Mouse (Mus musculus) duodenum, adult 2 months (tissue): Measurements from ENCODE around the gene Grasp. TPM values are rescaled to one million over a fixed set of nuclear protein-coding genes. Genes with fewer than 3 reads are reported as not detected.

Experiments used
- polyA plus RNA-seq: library from polyadenylated mRNA; depleted of rRNA; stranded (reverse); fragments of >200 nt; gene quantifications from 2 replicates; pipeline ENCODE4 v1.2.3, GENCODE M21; 2012; ENCODE audit warnings: low replicate concordance; rRNA removed

Grasp gene
- 11.1 and 12.9 TPM in 2 replicates for polyA plus RNA-seq

DNA sequence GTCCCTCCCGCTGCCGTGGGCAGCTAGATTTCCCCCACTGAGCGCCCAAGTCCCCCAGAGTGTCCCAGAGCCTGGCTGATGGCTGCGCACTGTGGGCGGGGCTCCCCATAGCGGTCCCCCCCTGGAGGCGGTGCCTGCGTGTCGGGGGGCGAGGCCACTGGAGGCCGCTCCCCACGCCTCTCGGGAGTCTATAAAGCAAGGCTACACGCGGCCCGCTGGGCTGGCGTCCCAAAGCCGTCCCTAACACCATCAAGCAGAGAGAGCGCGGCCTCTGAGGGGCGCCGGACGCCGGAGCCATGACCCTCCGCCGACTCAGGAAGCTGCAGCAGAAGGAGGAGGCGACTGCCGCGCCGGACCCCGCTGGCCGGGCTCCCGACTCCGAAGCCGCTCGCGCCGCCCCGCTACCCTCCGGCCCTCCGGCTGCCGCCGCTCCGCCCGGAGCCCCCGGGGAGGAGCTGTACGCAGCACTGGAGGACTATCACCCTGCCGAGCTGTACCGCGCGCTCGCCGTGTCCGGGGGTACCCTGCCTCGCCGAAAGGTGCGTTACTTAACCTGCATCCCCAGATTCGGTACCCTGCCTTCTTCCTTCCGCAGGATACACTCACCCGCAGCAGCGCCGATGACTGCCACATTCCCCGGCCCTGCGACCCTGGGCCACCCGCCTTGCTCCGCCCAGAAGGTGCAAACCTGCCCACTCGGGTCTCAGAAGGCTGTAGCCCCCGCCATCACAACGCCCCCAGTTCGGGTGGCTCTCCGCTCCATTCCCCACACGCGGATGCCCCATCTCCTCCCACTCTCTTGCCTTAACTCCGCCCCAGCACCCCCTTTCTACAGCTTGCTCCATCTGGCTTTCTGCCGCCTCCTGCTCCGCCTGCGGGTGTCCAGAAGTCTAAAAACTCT lies at the start of gene Grasp:
TSS of gene Grasp (plus strand) at position 183 of the 901 bp plus-strand sequence.

GRCm38 (mm10) chr15:101253886-101254795 lies 30.2 kb downstream of the Grasp start, which contains the start of gene Nr4a1:
Gene Nr4a1 (plus strand): TSS chr15:101254269.

Other genes starting within 250 kb of the Grasp start
- gene Gm47841, start 176.8 kb upstream of the Grasp start, polyA plus RNA-seq = 0.15 and 0.26 TPM in 2 replicates
- gene Fignl2, start 145.6 kb upstream of the Grasp start, polyA plus RNA-seq = 4.2 and 8.4 TPM in 2 replicates
- gene Ankrd33, start 108.4 kb upstream of the Grasp start, polyA plus RNA-seq = not detected in 2 replicates
- 16.0 and 24.8 TPM in 2 replicates for gene Acvrl1, start 95.7 kb upstream of the Grasp start, polyA plus RNA-seq
- gene Acvr1b, start 50.1 kb upstream of the Grasp start, polyA plus RNA-seq = 34.6 and 37.8 TPM in 2 replicates
- gene Nr4a1, start 30.1 kb downstream of the Grasp start, polyA plus RNA-seq = 7.1 and 11.9 TPM in 2 replicates
- gene Atg101, start 60.1 kb downstream of the Grasp start, polyA plus RNA-seq = 23.4 and 25.2 TPM in 2 replicates
- 0.07 and 0.27 TPM in 2 replicates for gene 6030408B16Rik, start 69.0 kb downstream of the Grasp start, polyA plus RNA-seq
- 0.53 and 2.5 TPM in 2 replicates for gene Krt80, start 146.0 kb downstream of the Grasp start, polyA plus RNA-seq
- 24.5 and 50.1 TPM in 2 replicates for gene Krt7, start 186.9 kb downstream of the Grasp start, polyA plus RNA-seq
- gene Krt87, start 214.6 kb downstream of the Grasp start, polyA plus RNA-seq = 0.51 TPM in 1 of 2 replicates, not detected in the other
- gene Krt88, start 223.6 kb downstream of the Grasp start, polyA plus RNA-seq = 0.28 TPM in 1 of 2 replicates, not detected in the other
- not detected in 2 replicates for gene Krt81, start 239.6 kb downstream of the Grasp start, polyA plus RNA-seq
- not detected in 2 replicates for gene Krt86, start 249.3 kb downstream of the Grasp start, polyA plus RNA-seq